Mouse (Mus musculus) left cerebral cortex, postnatal 36 days (tissue): ENCODE measurements around the gene Proser3. TPM values are rescaled to one million over a fixed set of nuclear protein-coding genes. Genes with fewer than 3 reads are reported as not detected.
"Not testable (repeated sequence)": the region's sequence is repeated elsewhere in the genome, so short reads cannot be mapped to it uniquely, and the experiment has no call there.

ENCODE experiments used
- DNase-seq, 2 experiments: peaks; one replicate each; pipeline ENCODE4 v3.0.0; 2021 to 2022; ENCODE audit warnings: low spot score in 2 of 2, mixed read lengths in 1 of 2
- intact Hi-C: fragments of 180-260 bp; cut with DNase I; formaldehyde crosslinking; loops from one replicate; pipeline ENCODE4 v1.15.1; 2025
- microRNA-seq: library from miRNA; unstranded; fragments of <30 nt; microRNA quantifications from one replicate; pipeline ENCODE4 v1.2.0, GENCODE M21; 2022
- total RNA-seq, 2 experiments: library from RNA; stranded (reverse); gene quantifications; 2 replicates each; pipeline ENCODE4 v1.2.3; 2021

The Proser3 gene
- total RNA-seq, 2 experiments from 2014 or later: 2.8 to 4.5 TPM

DNA sequence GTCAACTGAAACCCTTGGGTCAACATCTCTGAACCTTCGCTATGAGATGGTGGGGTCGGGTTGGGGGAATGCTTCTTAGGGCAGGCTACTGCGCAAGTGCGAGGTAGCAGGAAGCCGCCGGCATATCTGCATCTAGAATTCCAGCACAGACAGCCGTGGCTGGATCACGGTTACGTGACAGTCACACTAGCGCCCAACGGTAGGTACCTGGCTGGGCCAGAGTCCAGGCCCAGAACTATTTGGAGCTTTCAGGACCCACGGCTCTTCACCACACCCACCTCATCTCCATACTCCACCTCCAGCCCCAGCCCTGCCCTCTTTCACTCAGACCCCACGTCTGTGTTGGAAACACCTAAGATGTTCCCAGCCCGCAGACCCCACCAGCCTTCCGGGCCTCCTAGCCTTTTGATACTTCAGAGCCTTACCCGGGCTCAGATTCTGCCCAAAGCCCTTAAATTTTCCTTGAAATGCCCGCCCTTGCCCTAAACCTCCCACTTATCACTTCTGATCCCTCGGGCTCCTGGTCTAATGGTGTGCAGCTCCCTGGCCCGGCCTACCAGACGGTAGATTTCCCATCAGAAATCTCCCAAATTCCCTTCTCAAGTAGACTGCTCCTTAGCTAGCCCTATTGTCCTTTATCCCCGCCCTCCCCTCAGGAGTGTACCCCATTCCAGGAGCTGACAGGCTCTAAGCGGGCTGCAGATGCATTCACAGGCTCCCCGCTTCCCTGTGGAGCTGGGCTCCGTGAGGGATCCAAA is 36.9 kb downstream of the Proser3 start:
- intact Hi-C loops: no loop called here
- no peak for DNase-seq

DNA sequence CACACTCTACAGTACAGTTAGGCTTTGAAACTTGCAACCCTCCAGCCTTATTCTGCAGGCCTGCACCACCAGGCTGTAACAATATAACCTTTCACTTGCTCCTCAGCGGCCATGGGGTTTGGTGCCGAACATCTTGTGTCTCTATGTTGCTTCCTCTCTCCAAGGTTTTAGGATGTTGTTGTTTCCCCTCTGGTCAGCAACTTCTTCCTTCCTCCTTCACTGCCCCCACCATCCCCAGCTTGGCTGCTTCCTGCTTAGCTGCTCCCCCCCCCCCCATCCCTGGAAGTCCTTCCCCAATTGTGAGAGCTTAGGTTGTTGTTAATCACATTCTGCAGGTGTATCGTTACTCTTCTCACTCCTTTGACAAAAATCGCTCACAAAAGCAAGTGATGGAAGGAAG is 44.0 kb downstream of the Proser3 start:
- DNase-seq: no peak
- intact Hi-C loops: no loop called here

DNA sequence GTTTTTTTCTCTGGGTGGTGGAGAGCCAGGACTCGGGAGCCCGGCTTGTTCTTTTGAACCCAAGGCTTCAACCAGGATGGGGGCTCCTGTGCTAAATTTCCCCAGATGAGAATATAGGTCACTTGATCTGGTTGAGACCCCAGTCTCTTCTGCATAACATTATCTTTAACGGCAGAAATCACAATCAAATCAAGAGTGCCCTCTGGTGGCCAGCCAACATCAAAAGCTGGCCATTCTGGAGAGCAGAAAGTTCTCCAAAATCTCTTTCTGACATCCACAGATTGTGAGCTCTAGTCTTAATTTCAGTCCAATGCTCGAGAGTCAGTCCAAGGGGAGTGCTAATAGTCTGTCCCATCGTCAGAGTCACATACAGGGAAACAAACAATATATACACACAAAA is 50.9 kb downstream of the Proser3 start:
- DNase-seq, intact Hi-C loops: not testable (repeated sequence)

DNA sequence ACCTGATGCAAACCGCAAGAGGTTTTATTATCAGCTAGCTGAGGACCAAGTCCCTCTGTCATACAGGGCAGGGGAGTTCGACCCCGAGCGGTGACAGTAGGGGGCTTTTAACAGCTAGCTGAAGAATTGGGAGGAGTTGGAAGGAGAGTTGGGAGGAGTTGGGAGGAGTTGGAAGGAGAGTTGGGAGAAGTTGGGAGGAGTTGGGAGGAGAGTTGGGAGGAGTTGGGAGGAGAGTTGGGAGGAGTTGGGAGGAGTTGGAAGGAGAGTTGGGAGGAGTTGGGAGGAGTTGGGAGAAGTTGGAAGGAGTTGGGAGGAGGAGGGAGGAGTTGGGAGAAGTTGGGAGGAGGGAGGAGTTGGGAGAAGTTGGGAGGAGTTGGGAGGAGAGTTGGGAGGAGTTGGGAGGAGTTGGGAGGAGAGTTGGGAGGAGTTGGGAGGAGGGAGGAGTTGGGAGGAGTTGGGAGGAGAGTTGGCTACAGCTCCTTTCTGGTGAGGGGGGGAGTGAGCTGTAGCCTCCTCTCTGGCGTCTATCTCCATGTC is 56.5 kb downstream of the Proser3 start:
- intact Hi-C loops, DNase-seq: not testable (repeated sequence)

DNA sequence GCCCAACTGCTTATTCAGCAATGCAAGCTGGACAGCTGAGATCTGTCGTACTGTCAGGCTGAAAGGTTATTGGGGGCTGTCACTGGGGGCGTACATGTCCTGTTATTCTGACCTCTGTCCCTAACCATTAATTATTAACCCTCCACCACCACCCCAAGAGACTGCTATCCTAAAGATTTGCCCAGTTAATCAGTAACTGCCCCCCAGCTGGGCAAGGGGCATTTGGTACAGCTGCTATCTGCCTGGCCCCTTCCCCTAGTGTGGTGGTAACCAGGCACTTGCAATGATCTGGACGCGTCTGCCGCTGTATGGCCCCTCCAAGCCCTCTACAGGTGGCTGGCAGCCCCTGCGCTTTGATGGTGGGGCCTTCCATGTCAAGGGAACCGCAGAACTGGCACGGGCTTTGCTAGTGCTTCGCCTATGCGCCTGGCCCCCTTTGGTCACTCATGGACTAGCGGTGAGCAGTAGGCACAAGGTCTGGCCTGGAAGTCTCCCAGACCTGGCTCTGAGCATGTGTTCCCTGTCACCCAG is 58.6 kb downstream of the Proser3 start, which contains the start of gene Prodh2:
Prodh2 (plus strand) TSS at position 222 of the 531 bp plus-strand sequence.
- intact Hi-C loops: loop anchor here (5.0 kb wide), 2 partner anchors 44 to 51 kb away; partner anchors contain the start of gene Arhgap33

DNA sequence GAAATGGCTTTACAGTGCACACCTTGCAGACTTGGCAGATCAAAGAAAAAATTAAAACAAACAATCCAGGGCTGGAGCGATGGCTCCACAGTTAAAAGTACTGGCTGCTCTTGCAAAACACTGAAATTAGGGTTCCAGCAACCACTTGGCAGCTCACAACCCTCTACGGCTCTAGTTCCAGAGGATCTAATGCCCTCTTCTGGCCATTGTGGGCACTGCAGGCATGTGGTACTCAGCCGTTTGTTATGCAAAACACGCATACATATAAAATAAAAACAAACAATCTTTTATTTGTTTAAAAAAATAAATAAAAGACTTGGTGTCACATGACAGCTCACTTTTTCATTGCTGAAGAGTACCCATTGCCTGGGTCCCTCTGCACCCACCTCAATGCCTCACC is 59.3 kb downstream of the Proser3 start:
- intact Hi-C loops: loop anchor here (5.0 kb wide), 2 partner anchors 45 to 50 kb away; partner anchors contain the start of gene Arhgap33
- peak; percentile 57 to 67 for DNase-seq

More for the DNA sequence above, 58.6 kb downstream of the Proser3 start, which contains the start of gene Prodh2:
- DNase-seq: no peak

DNA sequence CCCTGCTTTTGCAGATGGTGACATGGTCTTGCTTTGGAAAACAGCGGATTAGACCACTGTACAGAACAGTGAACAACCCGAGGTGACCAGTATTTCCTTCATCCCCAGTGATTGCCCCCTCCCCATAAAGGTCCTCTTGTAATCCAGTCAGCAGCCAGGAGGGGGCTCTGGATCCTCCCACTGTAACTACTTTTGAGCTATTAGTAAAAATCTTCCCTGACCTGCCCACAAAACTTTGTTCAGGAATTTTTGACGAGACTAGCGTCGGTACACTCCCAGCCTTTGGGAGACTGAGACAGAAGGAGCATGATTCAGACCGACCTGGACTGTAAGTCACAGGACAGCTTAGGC is 61.2 kb downstream of the Proser3 start:
- intact Hi-C loops: loop anchor here (5.0 kb wide), 2 partner anchors 46 to 49 kb away; partner anchors contain the start of gene Arhgap33
- DNase-seq: no peak

DNA sequence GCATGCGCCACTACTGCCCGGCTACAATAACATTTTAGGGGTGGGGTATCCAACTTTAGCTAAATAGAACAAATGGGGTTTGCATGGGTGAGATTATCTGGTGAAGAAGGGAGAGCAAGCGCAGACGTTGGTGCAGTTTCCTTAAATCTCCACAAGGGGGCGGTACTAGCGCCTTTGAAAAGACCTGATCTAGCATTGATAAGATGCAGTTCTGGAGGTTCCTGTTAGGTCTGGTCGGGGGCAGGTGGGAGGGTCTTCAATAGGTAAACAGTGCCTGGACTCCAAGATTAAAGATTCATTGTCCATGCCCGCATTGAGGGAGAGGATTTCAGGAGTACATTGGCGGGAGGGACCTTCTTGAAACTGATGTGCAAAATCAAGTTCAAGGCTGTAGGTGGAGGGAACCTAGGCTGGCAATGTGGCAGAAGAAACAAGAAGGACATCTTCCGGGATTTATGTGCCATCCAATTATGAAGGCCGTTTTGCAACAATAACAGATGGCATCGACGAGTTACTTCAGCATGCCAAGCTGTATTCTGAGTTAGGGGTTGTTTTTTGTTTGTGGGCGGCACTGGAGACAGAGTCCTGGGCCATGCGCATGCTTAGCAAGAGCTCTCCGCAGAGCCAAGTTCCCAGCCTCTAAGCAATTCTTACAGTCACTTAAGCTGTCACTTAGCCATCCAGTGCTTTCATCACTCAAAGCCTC is 61.7 kb downstream of the Proser3 start:
- intact Hi-C loops: loop anchor here (5.0 kb wide), 2 partner anchors 47 to 48 kb away; partner anchors contain the start of gene Arhgap33
- peak; percentile 31 to 40 for DNase-seq

Small RNA genes within 50 kb of the gene (microRNA-seq; reads per million reads assigned to microRNA genes)
- gene Gm38670 (1.0 reads per million), gene Mir3569 (1.0 reads per million)

Other genes starting within 250 kb of the Proser3 start
- gene Alkbh6, start 243.6 kb downstream of the Proser3 start, total RNA-seq: 10 to 100 TPM; 58.7 to 65.2 TPM
- gene Syne4, start 237.5 kb downstream of the Proser3 start, total RNA-seq: 1 to 10 TPM; 6.4 to 9.1 TPM
- under 1 TPM; 0.52 to 0.54 TPM for gene E130208F15Rik, start 230.6 kb downstream of the Proser3 start, total RNA-seq
- gene Sdhaf1, start 228.4 kb downstream of the Proser3 start, total RNA-seq: 1 to 10 TPM; 7.5 to 9.4 TPM
- 10 to 100 TPM; 32.9 to 35.1 TPM for gene Lrfn3, start 189.5 kb downstream of the Proser3 start, total RNA-seq
- 10 to 100 TPM; 25.0 to 28.4 TPM for gene Tyrobp, start 138.5 kb downstream of the Proser3 start, total RNA-seq
- 1 to 10 TPM; 1.2 to 2.1 TPM for gene Hcst, start 132.4 kb downstream of the Proser3 start, total RNA-seq
- gene Nfkbid, start 130.6 kb downstream of the Proser3 start, total RNA-seq: 1 to 10 TPM; 2.9 to 3.6 TPM
- gene Aplp1, start 106.8 kb downstream of the Proser3 start, total RNA-seq: 1,000 to 10,000 TPM; 1,238 to 1,418 TPM
- 10 to 100 TPM; 12.9 to 17.8 TPM for gene Kirrel2, start 94.6 kb downstream of the Proser3 start, total RNA-seq
- under 1 TPM; 0.99 to 1.00 TPM for gene Nphs1, start 94.0 kb downstream of the Proser3 start, total RNA-seq
- not detected for gene Prodh2, start 58.7 kb downstream of the Proser3 start, total RNA-seq
- gene Arhgap33, start 17.2 kb downstream of the Proser3 start, total RNA-seq: 100 to 1,000 TPM; 156 to 209 TPM
- gene Hspb6, start 121 bp downstream of the Proser3 start, total RNA-seq: 1 to 10 TPM; 4.2 to 5.1 TPM
- 10 to 100 TPM; 35.9 to 45.5 TPM for gene Lin37, start 7.5 kb upstream of the Proser3 start, total RNA-seq
- gene U2af1l4, start 11.0 kb upstream of the Proser3 start, total RNA-seq: 10 to 100 TPM; 68.0 to 71.4 TPM
- gene Gm49396, start 11.0 kb upstream of the Proser3 start, total RNA-seq: 1 to 10 TPM; 3.6 to 9.3 TPM
- gene Psenen, start 11.3 kb upstream of the Proser3 start, total RNA-seq: 10 to 100 TPM; 79.8 to 85.1 TPM
- 1 to 10 TPM; 1.8 to 4.5 TPM for gene Igflr1, start 13.1 kb upstream of the Proser3 start, total RNA-seq
- 10 to 100 TPM; 41.3 to 62.2 TPM for gene Kmt2b, start 36.4 kb upstream of the Proser3 start, total RNA-seq
- not detected for gene Zbtb32, start 46.6 kb upstream of the Proser3 start, total RNA-seq
- under 1 TPM in 1 of 2 experiments, not detected in 1; 0.36 TPM for gene Upk1a, start 60.5 kb upstream of the Proser3 start, total RNA-seq
- 100 to 1,000 TPM; 561 to 663 TPM for gene Cox6b1, start 73.9 kb upstream of the Proser3 start, total RNA-seq
- not detected for gene Etv2, start 83.6 kb upstream of the Proser3 start, total RNA-seq
- gene Rbm42, start 98.0 kb upstream of the Proser3 start, total RNA-seq: 10 to 100 TPM; 67.4 to 74.4 TPM
- 1 to 10 TPM; 4.0 to 5.7 TPM for gene Haus5, start 112.7 kb upstream of the Proser3 start, total RNA-seq
- not detected for gene Pmis2, start 119.3 kb upstream of the Proser3 start, total RNA-seq
- gene 2200002J24Rik, start 146.6 kb upstream of the Proser3 start, total RNA-seq: not detected
- under 1 TPM; 0.23 to 0.47 TPM for gene Atp4a, start 159.9 kb upstream of the Proser3 start, total RNA-seq
- gene Tmem147, start 177.2 kb upstream of the Proser3 start, total RNA-seq: 100 to 1,000 TPM; 114 to 115 TPM
- under 1 TPM in 1 of 2 experiments, not detected in 1; 0.35 TPM for gene Gapdhs, start 191.4 kb upstream of the Proser3 start, total RNA-seq
- gene Sbsn, start 199.2 kb upstream of the Proser3 start, total RNA-seq: 1 to 10 TPM; 5.5 to 7.9 TPM
- 1 to 10 TPM; 2.6 to 3.6 TPM for gene Dmkn, start 211.5 kb upstream of the Proser3 start, total RNA-seq
- gene Krtdap, start 235.6 kb upstream of the Proser3 start, total RNA-seq: not detected